Mouse (Mus musculus) ES-Bruce4 (cell line): ENCODE results near the gene Ptpn13.

Experiments used
- CTCF ChIP-seq: IDR thresholded peaks from one replicate; pipeline ENCODE4 v1.8.1; 2011; ENCODE audit warnings: low read depth, low read length
- EP300 ChIP-seq: IDR thresholded peaks from 2 replicates; pipeline ENCODE4 v1.6.1; 2011; ENCODE audit warnings: low read depth, low read length; ENCODE audit not compliant: insufficient read depth
- POLR2A ChIP-seq: IDR thresholded peaks from one replicate; pipeline ENCODE4 v1.8.1; 2011; ENCODE audit warnings: low read length; ENCODE audit not compliant: insufficient read depth

DNA sequence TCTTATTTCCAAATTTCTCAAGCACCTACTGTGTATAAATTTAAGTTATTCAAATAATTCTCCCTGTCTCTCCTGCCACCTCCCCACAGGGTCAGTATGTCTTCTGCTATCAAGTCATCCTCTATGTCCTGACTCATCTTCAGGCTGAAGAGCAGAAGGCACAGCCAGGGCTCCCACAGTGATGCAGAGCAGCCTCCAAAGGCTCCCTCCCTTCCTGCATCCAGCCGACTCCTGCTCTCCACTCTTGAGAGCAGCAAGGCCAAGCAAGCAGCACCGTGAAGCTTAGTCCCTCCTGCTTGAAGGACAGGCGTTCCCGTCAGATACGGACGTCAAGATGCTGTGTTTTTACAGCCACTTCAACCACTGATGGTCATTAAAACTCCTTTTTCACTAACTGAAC lies 172.6 kb downstream of the Ptpn13 start:
- no peak for TF ChIP-seq POLR2A
- TF ChIP-seq CTCF: no peak
- no peak for TF ChIP-seq EP300
